Mouse (Mus musculus) embryonic facial prominence, embryonic 11.5 days (tissue): ENCODE data around the gene Ccdc22. TPM values are rescaled to one million over a fixed set of nuclear protein-coding genes. Genes with fewer than 3 reads are reported as not detected.

ENCODE experiments used
- ATAC-seq: fragments of 200-750 bp; cut with Nextera tagmentation; replicated peaks from 2 replicates; pipeline ENCODE4 v1.8.0; 2017; ENCODE audit warnings: low read depth; ENCODE audit not compliant: insufficient number of reproducible peaks, low FRiP score, low TSS enrichment
- DNase-seq: peaks from one replicate; pipeline ENCODE4 v3.0.0-alpha.2; 2015; ENCODE audit warnings: low spot score
- H3K27ac ChIP-seq: fragments of 300-500 bp; sonication (generic); replicated peaks from 2 replicates; pipeline ENCODE4 v1.5.1; 2014; ENCODE audit warnings: mild to moderate bottlenecking, low read depth, low read length, control low read depth
- H3K27me3 ChIP-seq: fragments of 300-500 bp; sonication (generic); 2 replicates; pipeline ENCODE4 v1.6.1; 2014; ENCODE audit warnings: mild to moderate bottlenecking, low read length, moderate library complexity, mixed read lengths; ENCODE audit not compliant: control insufficient read depth, insufficient read depth
- H3K36me3 ChIP-seq: fragments of 300-500 bp; sonication (generic); replicated peaks from 2 replicates; pipeline ENCODE4 v1.6.1; 2014; ENCODE audit warnings: low read depth, mild to moderate bottlenecking, low read length, moderate library complexity, mixed read lengths; ENCODE audit not compliant: control insufficient read depth, insufficient read depth
- H3K4me1 ChIP-seq: fragments of 300-500 bp; sonication (generic); 2 replicates; pipeline ENCODE4 v1.6.1; 2014; ENCODE audit warnings: low read length, mixed read lengths; ENCODE audit not compliant: control insufficient read depth, insufficient read depth
- H3K4me2 ChIP-seq: fragments of 300-500 bp; sonication (generic); 2 replicates; pipeline ENCODE4 v1.6.1; 2014; ENCODE audit warnings: low read depth, mild to moderate bottlenecking, control low read depth, low read length, moderate library complexity
- H3K4me3 ChIP-seq: fragments of 300-500 bp; sonication (generic); 2 replicates; pipeline ENCODE4 v1.5.1; 2014; ENCODE audit warnings: low read depth, low read length, control low read depth
- H3K9ac ChIP-seq: fragments of 300-500 bp; sonication (generic); replicated peaks from 2 replicates; pipeline ENCODE4 v1.6.1; 2014; ENCODE audit warnings: mild to moderate bottlenecking, control low read depth, low read length
- H3K9me3 ChIP-seq: fragments of 300-500 bp; sonication (generic); replicated peaks from 2 replicates; pipeline ENCODE4 v1.6.1; 2016; ENCODE audit warnings: mild to moderate bottlenecking, low read length, inconsistent platforms, mixed read lengths; ENCODE audit not compliant: control insufficient read depth
- WGBS: fragments of 180-500 bp; shearing (Covaris S2); extraction: QIAGEN DNeasy Blood & Tissue Kit; methylation state at CpG from one replicate; pipeline ENCODE4 v1.1.7; 2014; 5-methylcytosine and 5-hydroxymethylcytosine counted together
- polyA plus RNA-seq: library from polyadenylated mRNA; unstranded; fragments of >200 nt; fragmentation: Nextera tagmentation; extraction: Ambion mirVana; gene quantifications from 2 replicates; pipeline ENCODE4 v1.2.1, GENCODE M21; 2014

The Ccdc22 gene
- polyA plus RNA-seq: 26.9 TPM in 2 replicates

DNA sequence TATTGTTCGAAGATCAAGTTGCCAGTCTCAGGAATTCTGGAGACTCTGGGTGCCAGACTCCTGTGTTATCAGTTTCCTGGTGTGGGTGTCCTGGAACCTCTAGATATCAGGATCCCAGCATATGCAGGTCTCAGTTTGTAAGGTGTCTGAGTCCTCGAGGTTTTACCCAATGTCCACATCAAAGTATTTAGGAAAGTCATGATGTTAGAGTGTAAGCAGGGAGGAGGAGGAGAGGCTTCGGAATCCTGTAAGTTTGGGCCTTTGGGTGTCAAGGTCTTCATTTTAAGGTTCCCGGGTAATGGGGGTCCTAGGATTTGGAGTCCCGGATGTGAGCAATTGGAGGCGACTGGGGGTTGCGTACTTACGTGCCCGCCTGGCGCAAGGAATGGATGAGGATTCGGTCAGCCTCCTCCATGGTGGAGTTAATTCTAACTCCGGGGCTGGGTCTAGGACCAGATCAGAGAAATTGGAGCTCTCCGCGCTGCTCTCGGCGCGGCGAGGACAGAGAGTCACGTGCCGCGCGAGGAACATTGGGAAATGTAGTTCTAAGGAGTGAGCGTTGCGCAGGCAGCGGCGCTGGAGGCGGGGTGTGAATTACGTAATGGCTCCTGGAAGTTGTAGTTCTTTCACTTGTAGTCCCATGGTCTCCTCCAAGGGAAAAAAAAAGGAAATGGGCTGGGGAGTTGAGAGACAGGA is at the start of gene Ccdc22:
Gene Ccdc22 (minus strand): TSS at position 639 of the 696 bp plus-strand sequence.
- peak; percentile 91 for DNase-seq
- 16% methylated on average over 28 of the region's 28 CpGs for WGBS
- Histone ChIP-seq H3K4me3 (peak within 1 kb of the TSS; percentile 39), H3K27ac (no peak within 1 kb of the TSS), H3K36me3 (no peaks in the 10 kb centered on the region), H3K4me2 (peak within 1 kb of the TSS; percentile 44), H3K27me3 (no peaks in the 10 kb centered on the region), H3K4me1 (no peaks in the 10 kb centered on the region), H3K9ac (peak within 1 kb of the TSS; percentile 43), H3K9me3 (no peaks in the 10 kb centered on the region)
- ATAC-seq: peak; percentile 89

GRCm38 (mm10) chrX:7648671-7649304 is 43.5 kb upstream of the Ccdc22 start:
- Histone ChIP-seq H3K27me3 (no peaks in the 10 kb centered on the region), H3K36me3 (no peaks in the 10 kb centered on the region), H3K4me3 (peak overlapping the region; percentile 40), H3K27ac (0 out of 2 replicates have a peak overlapping the region, but pooled peaks have one; percentile 24), H3K4me1 (no peaks in the 10 kb centered on the region), H3K9me3 (no peaks in the 10 kb centered on the region), H3K9ac (peak overlapping the region; percentile 66), H3K4me2 (peak overlapping the region; percentile 55)
- ATAC-seq (peak; percentile 98), DNase-seq (peak; percentile 88)
- 20% methylated on average over 25 of the region's 25 CpGs for WGBS

DNA sequence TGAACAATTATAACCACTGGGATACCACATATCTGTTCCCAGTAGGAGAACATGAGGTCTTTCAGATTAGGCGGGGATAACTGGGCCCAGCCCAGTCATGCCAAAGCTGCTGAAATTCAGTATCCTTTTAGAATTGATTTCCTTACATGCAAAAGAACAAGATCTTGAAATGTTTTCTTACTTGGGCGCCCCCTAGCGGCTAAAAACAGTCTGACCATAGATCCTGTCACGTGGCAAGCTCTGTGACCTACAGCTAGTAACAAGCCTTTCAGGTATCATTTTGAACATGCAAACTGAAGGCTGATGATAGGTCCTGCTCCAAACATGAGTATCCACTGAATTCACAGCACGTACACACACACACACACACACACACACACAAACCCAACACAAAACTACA is 40.0 kb upstream of the Ccdc22 start:
- H3K9ac ChIP-seq: no peak overlapping the region
- 16% methylated on average over 5 of the region's 5 CpGs for WGBS
- no peak overlapping the region for H3K4me3 ChIP-seq
- H3K36me3 ChIP-seq: no peaks in the 10 kb centered on the region
- H3K27ac ChIP-seq: no peak overlapping the region
- peak; percentile 82 for DNase-seq
- no peaks in the 10 kb centered on the region for H3K4me1 ChIP-seq
- ATAC-seq: no peak
- H3K9me3 ChIP-seq: no peaks in the 10 kb centered on the region
- H3K27me3 ChIP-seq: no peaks in the 10 kb centered on the region
- no peak overlapping the region for H3K4me2 ChIP-seq

- ATAC-seq (no peak), DNase-seq (no peak)
- H3K4me3 ChIP-seq: no peak overlapping the region
- no peak overlapping the region for H3K4me2 ChIP-seq
- H3K9me3 ChIP-seq: no peaks in the 10 kb centered on the region
- H3K9ac ChIP-seq: no peak overlapping the region
- no peaks in the 10 kb centered on the region for H3K4me1 ChIP-seq
- no peak overlapping the region for H3K27ac ChIP-seq
- H3K36me3 ChIP-seq: no peaks in the 10 kb centered on the region
- 36% methylated on average over 11 of the region's 12 CpGs for WGBS
- 0 out of 2 replicates have a peak, but pooled peaks cover 2% of the 10 kb centered on the region for H3K27me3 ChIP-seq
Measured at GRCm38 (mm10) chrX:7640785-7641184, 35.5 kb upstream of the Ccdc22 start.

DNA sequence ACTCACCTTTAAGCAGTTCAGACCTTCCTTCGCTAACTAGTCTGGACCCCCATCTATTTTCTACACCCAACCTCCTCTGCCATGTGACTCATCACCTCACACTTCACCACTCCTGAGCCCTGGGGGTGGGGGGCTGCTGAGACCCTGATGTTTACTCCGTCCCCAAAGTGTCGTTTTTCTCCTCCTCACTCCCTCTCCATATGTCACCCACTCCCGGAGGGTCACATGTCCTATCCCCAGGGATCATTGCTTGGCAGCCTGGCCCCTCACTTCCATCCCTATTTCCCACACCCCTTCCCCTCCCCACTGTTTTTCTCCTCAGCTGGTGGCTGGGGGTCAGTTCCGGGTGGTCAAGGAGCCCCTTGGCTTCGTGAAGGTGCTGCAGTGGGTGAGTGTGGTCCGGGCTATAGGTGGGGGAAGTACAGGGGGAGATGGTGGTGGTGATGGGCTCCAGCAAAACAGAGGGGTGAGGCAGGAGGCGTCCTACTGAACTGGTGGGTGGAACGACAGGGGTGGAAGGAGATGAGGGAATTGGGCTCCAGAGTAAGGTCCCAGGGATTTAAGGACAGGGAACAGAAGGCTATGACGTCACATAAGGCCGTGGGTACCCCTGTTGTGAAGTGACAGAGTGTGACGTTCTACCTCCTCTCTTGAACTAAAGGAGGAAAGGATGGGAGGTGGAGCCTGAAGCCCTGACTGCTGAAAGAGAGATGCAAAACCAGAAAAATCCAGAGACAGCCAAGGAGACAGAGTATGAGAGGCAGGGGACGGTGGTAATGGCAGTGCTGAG is 34.4 kb upstream of the Ccdc22 start:
- 0 out of 2 replicates have a peak, but pooled peaks cover 2% of the 10 kb centered on the region for H3K27me3 ChIP-seq
- H3K27ac ChIP-seq: no peak overlapping the region
- H3K4me2 ChIP-seq: no peak overlapping the region
- H3K9ac ChIP-seq: no peak overlapping the region
- DNase-seq (no peak), ATAC-seq (no peak)
- 23% methylated on average over 13 of the region's 13 CpGs for WGBS
- no peaks in the 10 kb centered on the region for H3K4me1 ChIP-seq
- no peaks in the 10 kb centered on the region for H3K9me3 ChIP-seq
- no peaks in the 10 kb centered on the region for H3K36me3 ChIP-seq
- no peak overlapping the region for H3K4me3 ChIP-seq

DNA sequence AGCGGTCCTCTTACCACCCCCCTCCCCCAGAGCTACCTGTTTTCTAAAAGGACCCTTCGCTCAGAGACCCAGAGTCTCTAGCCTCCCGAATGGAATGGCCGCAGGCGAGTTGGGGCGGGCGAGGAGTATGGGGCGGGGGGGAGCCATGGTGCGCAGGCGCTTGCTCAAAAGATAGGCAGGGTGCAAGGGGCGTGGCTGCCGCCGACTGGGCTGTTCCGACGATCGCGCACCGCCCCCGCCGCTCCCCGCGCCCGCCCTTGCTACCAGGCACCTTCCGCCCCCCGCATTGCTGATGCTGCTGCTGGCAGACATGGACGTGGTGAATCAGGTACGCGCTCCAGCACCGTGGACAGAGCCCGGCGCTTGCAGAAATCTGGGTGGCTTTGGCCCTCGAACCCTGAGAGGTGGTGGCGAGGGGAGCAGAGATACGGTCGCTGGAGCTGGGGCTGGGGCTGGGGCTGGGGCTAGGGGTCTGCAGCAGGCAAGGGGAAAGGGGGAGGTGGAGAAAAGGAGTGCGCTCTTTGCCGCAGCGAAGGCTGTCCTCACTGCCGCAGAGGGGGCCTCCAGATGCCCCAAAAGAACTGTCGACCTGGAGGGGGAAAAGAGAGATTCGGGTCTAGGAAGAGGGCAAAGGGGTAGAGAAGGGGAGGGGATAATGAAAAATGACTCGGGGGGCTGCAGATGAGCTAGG is 33.2 kb upstream of the Ccdc22 start, which contains the start of gene Syp:
Gene Syp (plus strand): TSS at position 71 of the 691 bp plus-strand sequence.
- no peaks in the 10 kb centered on the region for H3K36me3 ChIP-seq
- no peaks in the 10 kb centered on the region for H3K4me1 ChIP-seq
- no peaks in the 10 kb centered on the region for H3K9me3 ChIP-seq
- H3K27ac ChIP-seq: no peak within 1 kb of the TSS
- peak within 1 kb of the TSS; percentile 34 for H3K4me2 ChIP-seq
- DNase-seq (peak; percentile 80), ATAC-seq (peak; percentile 73)
- no peak within 1 kb of the TSS for H3K9ac ChIP-seq
- peak within 1 kb of the TSS; percentile 24 for H3K4me3 ChIP-seq
- H3K27me3 ChIP-seq: 0 out of 2 replicates have a peak, but pooled peaks cover 2% of the 10 kb centered on the region
- WGBS: 14% methylated on average over 38 of the region's 42 CpGs

DNA sequence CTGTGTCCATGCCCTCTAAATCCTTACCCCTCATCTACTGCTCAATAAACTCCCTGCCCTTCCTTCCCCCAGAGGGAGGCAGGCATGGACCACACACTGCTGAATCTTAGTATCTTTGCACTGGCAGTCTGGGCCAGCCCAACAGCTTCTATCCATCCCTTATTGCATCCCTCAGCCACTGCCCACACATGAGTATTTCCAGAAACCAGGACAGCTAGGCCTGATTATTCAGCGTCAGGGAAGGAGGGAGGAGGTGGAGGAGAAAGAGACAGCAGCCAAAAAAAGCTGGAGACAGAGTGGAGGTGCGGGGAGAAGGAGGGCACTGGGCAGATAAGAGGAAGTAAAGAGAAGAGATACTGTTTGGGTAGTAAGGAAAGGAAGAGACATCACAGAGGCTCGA is 29.8 kb upstream of the Ccdc22 start:
- no peaks in the 10 kb centered on the region for H3K4me1 ChIP-seq
- H3K9me3 ChIP-seq: no peaks in the 10 kb centered on the region
- 0 out of 2 replicates have a peak, but pooled peaks cover 2% of the 10 kb centered on the region for H3K27me3 ChIP-seq
- ATAC-seq: no peak
- DNase-seq: no peak
- H3K36me3 ChIP-seq: no peaks in the 10 kb centered on the region
- H3K4me2 ChIP-seq: no peak overlapping the region
- no peak overlapping the region for H3K27ac ChIP-seq
- no peak overlapping the region for H3K9ac ChIP-seq
- no peak overlapping the region for H3K4me3 ChIP-seq
- 69% methylated on average over 3 of the region's 3 CpGs for WGBS
